8 mouse cellular contexts compared by ENCODE assay signal in the genomic region with DNA sequence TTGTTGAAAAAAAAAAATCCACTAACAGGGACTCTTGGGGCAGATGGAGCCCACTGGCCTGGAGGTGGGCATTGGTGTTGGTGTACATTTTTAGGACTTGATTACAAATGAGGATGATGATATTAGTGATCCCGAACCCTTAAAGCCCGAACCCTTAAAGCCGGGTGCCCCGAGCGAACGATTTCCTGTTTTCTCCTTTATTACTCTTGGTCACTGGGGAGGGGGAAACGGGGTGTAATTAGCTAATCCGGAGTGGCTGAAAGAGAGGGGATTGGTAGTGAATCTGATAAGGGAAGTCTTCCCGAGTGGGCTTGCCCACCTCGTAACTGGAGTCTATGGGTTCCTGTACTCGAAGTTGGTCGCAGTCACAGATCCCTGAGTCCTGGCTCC. TPM values are rescaled to one million over a fixed set of nuclear protein-coding genes. Genes with fewer than 3 reads are reported as not detected.
DNase-seq lines count a peak whose midpoint lies in the region; ATAC-seq lines count a peak whose summit lies in the region.

No protein-coding gene starts in this region.

- peak overlapping the region; percentile 74 for H3K4me2 ChIP-seq in midbrain, embryonic 14.5 days (ENCODE audit: low read length)

- H3K36me3 ChIP-seq in heart, embryonic 10.5 days, result no peaks in the 10 kb centered on the region
- no peaks in the 10 kb centered on the region for H3K36me3 ChIP-seq in midbrain, embryonic 14.5 days (ENCODE audit: control insufficient read depth, insufficient read depth, low read length)

- H3K9ac ChIP-seq in midbrain, embryonic 14.5 days (replicated peaks; ENCODE audit: low read length), result peak overlapping the region; percentile 99

- ATAC-seq in midbrain, embryonic 14.5 days (ENCODE audit: low FRiP score, low TSS enrichment), result no peak

- no peaks in the 10 kb centered on the region for H3K9me3 ChIP-seq in heart, embryonic 10.5 days
- no peaks in the 10 kb centered on the region for H3K9me3 ChIP-seq in midbrain, embryonic 14.5 days (ENCODE audit: control insufficient read depth, low read length)

- intact Hi-C loops in left cerebral cortex, postnatal 14 days (cut with DNase I), result loop anchor here (5.0 kb wide), 2 partner anchors 94 to 231 kb away; no protein-coding TSS in a partner anchor
- intact Hi-C loops in left cerebral cortex, postnatal 25 days (cut with DNase I), result loop anchor here (2.0 to 10.0 kb wide), 5 partner anchors 74 to 230 kb away; no protein-coding TSS in a partner anchor

- H3K4me3 ChIP-seq in heart, embryonic 10.5 days, result peak overlapping the region; percentile 100
- peak overlapping the region; percentile 99 for H3K4me3 ChIP-seq in midbrain, embryonic 14.5 days (replicated peaks; ENCODE audit: low read depth, low read length)

- H3K27ac ChIP-seq in heart, embryonic 10.5 days, result peak overlapping the region; percentile 100
- H3K27ac ChIP-seq in midbrain, embryonic 14.5 days (replicated peaks; ENCODE audit: low read depth, low read length), result peak overlapping the region; percentile 99

- no peaks in the 10 kb centered on the region for H3K27me3 ChIP-seq in heart, embryonic 10.5 days (ENCODE audit: insufficient read depth, poor library complexity, severe bottlenecking)
- no peaks in the 10 kb centered on the region for H3K27me3 ChIP-seq in midbrain, embryonic 14.5 days (ENCODE audit: control insufficient read depth, insufficient read depth, low read length)

- peak; percentile 10 to 14 for DNase-seq in left cerebral cortex, postnatal 14 days (ENCODE audit: low spot score in 2 of 2)
- no peak for DNase-seq in left cerebral cortex, postnatal 25 days (ENCODE audit: low spot score in 2 of 2)
- DNase-seq in adrenal gland, postnatal 14 days, result peak; percentile 12
- DNase-seq in heart, embryonic 10.5 days (ENCODE audit: low spot score), result no peak
- DNase-seq in kidney, postnatal 14 days, result peak; percentile 33
- DNase-seq in midbrain, embryonic 14.5 days, result no peak
- DNase-seq in urinary bladder, adult 18-20 months (ENCODE audit: low spot score in 2 of 2), result no peak
- no peak for DNase-seq in frontal cortex, postnatal 25 days (ENCODE audit: low spot score in 2 of 2)

- H3K4me1 ChIP-seq in heart, embryonic 10.5 days, result peaks cover 25% of the 10 kb centered on the region; the same call in 1 of the 2 replicates
- H3K4me1 ChIP-seq in midbrain, embryonic 14.5 days (ENCODE audit: control insufficient read depth, insufficient read depth, low read length), result peaks cover 24% of the 10 kb centered on the region

- under 1% methylated on average over 12 of the region's 12 CpGs for WGBS in heart, embryonic 10.5 days
- under 1% methylated on average over 12 of the region's 12 CpGs for WGBS in midbrain, embryonic 14.5 days

RNA-seq across cellular contexts. Expression of a gene that starts 1.0 kb away (rescaled TPM):
- 100 to 1,000 TPM; 127 to 136 TPM for total RNA-seq in left cerebral cortex, postnatal 14 days (2021)
- total RNA-seq in left cerebral cortex, postnatal 25 days (2021), result 100 to 1,000 TPM; 146 to 147 TPM
- total RNA-seq in adrenal gland, postnatal 14 days (2021), result 99.2 and 105 TPM in 2 replicates
- polyA plus RNA-seq in heart, embryonic 10.5 days (2016; fragmentation: Nextera tagmentation; extraction: Ambion mirVana), result 110 and 112 TPM in 2 replicates
- polyA plus RNA-seq in midbrain, embryonic 14.5 days (2014; fragmentation: Nextera tagmentation; extraction: Ambion mirVana), result 73.4 and 76.2 TPM in 2 replicates

Comparison
In these comparisons a context has a peak if more than half of its experiments do, and no peak if none do; other contexts are left out.
1. DNase-seq: peak in left cerebral cortex, postnatal 14 days (2 of 2), adrenal gland, postnatal 14 days (single experiment) and kidney, postnatal 14 days (single experiment); none in left cerebral cortex, postnatal 25 days (0 of 2), heart, embryonic 10.5 days (single experiment), midbrain, embryonic 14.5 days (single experiment), urinary bladder, adult 18-20 months (0 of 2) and frontal cortex, postnatal 25 days (0 of 2).